Mouse (Mus musculus) gastrocnemius, postnatal 25 days (tissue): ENCODE data around the gene Ndufaf5. TPM values are rescaled to one million over a fixed set of nuclear protein-coding genes. Genes with fewer than 3 reads are reported as not detected.

Experiments
- total RNA-seq, 2 experiments: library from RNA; stranded (reverse); gene quantifications; 1 replicate in 1 of 2; 2 replicates in 1 of 2; pipeline ENCODE4 v1.2.3; 2021

The Ndufaf5 gene
- total RNA-seq, 2 experiments from 2014 or later, result 37.5 to 41.7 TPM

Other genes with a start within 250 kb of the Ndufaf5 start
- 1 to 10 TPM; 4.2 to 5.0 TPM for gene Tasp1, start 103.8 kb upstream of the Ndufaf5 start, total RNA-seq
- gene Gm17374, start 18.6 kb upstream of the Ndufaf5 start, total RNA-seq, result not detected
- 10 to 100 TPM; 10.8 to 11.7 TPM for gene Esf1, start 85 bp upstream of the Ndufaf5 start, total RNA-seq
- under 1 TPM; 0.20 to 0.24 TPM for gene Sel1l2, start 219.1 kb downstream of the Ndufaf5 start, total RNA-seq
- gene Macrod2, start 224.7 kb downstream of the Ndufaf5 start, total RNA-seq, result 10 to 100 TPM; 12.7 to 17.0 TPM